Mouse (Mus musculus): Measurements from ENCODE around the gene Ugt1a5.
"Not testable (repeated sequence)": the region's sequence is repeated elsewhere in the genome, so short reads cannot be mapped to it uniquely, and the experiment has no call there.

The Ugt1a5 gene

DNA sequence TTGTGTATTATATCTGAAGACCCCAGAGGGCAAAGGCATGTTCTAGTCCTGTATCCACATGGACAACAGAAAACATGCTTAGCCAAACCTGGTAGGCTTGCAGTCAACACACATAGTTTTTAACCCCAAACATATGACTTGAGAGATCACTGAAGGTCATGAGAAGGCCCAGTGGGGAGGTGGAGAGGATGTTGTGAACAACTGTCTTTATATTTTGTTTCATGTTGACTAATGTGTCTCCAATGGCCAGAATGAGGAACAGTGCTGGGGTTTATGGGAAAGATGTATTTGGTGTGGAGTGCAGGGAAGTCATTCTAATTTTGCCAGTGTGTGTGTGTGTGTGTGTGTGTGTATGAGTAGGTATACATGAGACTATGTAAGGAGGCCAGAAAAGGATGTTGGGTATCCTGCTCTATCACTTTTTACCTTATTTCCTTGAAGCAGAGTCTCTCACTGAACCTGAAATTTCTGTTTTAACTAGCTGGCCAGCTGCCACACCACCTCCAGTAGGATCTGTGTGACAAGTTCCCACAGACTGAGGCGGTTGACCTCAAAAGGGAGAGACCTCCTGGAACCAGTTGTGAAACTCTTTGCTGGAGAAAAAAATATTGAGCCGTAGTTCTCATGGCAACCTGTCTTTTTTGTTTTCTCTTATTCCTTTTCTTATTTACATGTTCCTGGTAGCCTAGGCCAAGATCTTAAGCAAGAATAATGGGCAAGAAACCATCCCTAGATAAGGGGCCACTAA, 58.4 kb downstream of the Ugt1a5 start:
- no peak for DNase-seq (ENCODE audit: low read depth)

DNA sequence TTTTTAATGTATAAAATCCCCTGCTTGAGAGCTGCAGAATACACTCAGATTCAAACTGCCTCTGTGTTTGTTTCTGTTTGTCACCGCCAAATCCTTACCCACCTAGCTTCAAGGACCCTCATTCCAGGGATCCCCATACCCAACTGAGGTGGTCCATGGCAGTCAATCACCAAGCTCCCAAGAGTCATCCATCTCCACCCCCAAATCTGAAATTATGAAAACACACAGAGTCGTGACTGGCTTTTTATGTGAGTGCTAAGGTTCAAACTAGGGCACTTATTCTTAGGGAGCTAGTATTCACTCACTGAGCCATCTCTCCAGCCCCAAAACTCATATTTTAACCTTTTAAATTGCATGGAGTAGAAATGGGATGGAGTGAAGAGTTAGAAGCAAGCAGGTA, 59.5 kb downstream of the Ugt1a5 start:
- not testable (repeated sequence) for DNase-seq (ENCODE audit: low read depth)

DNA sequence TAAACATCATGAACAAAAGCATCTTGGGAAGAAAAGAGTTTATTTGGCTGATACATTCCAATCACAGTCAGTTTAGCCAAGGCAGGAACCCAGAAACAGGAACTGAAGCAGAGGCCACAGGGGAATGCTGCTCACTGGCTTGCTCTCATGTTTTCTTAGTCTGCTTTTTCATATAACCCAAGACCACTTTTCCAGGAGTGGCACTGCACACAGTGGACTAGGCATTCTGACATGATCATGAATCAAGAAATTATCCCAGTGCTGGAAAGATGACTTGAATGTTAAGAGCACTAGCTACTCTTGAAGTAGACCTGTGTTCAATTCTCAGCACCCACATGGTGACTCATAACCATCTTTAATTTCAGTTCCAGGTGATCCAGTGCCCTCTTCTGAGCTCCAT, 59.9 kb downstream of the Ugt1a5 start:
- no peak for DNase-seq (ENCODE audit: low read depth)

DNA sequence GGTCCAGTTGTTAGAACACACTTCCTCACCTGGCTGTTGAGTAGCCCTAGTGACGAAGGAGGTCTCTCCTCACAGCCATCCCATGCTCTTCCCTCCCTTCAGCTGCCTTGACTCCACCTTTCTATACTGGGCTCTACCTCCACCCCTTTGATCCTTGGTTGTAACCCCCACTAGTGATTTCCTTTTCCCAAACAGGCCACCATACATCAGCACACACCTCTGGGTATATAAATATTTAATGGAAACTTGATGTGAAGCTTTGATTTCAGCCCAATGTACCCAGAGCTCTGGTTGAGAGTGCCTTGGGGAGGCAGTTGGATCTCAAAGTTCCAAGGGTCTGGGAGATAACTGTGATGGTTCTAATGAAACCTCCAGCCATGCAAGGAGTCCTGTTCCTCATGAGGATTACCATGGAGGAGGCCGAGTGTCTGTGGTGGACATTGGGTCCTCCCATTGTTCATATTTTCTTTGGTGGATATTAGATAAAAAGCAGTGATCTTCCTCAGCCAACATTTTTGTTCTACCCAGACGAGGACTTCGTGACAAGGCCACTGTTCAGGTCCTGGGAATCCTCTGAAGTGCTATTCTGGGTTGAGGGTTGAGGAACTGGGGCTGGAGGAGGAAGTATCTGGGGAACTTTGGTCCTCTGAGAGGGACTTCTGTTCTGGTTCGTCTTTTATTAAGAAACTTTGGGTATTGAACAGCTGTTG, 61.0 kb downstream of the Ugt1a5 start, which contains the start of gene Mroh2a:
Gene Mroh2a, plus strand, starts transcription at position 317 of the 710 bp plus-strand sequence.
- no peak for DNase-seq (ENCODE audit: low read depth)

DNA sequence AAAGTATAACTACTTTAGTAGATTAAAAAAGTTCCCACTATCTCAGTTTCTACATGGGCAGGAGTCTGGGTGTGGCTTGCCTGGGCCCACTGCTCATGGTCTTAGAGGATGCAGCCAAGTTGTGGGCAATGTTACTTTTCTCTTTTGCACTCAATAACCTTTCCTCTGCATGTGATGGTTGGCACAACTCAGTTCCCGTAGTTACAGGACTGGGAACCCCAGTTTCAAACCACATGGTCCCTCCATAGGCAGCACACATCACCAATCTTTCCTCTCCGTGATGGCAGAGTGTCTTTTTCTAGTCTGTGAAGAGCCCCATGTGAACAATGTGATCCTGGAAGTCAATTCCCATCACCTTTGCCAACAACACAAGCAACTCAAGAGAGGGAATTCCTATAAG, 61.7 kb downstream of the Ugt1a5 start:
- no peak for DNase-seq (ENCODE audit: low read depth)

DNA sequence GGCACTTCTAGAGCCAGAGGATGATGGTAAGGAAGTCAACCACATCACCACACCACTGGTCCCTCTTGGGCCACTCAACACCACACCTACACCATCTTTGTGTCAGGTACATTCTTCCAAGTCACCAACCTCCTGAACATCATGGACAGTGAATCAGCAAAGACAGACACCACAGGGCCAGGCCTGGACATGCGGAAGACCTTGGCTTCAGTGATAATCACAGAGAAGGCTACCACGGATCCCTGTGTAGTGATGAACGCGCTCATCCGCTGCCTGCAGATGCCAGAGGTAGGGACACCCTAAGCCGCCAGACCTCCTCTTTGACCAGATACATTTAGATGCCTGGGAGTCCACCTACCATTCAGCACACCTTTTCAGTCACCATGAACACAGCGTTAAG, 62.3 kb downstream of the Ugt1a5 start:
- DNase-seq (ENCODE audit: low read depth) = no peak

DNA sequence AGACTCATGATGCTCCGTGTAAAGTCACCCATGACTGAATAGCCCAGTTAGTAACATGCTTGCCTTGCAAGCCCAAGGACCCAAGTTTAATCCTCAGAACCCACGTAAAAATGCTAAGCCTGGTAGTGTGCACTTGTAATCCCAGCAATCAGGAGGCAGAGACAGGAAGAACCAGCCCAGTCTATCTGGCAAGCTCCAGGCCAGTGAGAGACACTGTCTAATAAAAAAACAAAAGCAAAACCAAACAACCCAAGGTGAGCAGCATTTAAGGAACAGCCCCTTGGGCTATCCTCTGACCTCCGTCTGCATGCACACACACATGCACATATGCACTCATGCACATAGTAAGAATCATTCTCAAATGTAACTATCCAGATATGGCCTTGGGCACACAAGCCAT, 63.8 kb downstream of the Ugt1a5 start:
- no peak for DNase-seq (ENCODE audit: low read depth)

DNA sequence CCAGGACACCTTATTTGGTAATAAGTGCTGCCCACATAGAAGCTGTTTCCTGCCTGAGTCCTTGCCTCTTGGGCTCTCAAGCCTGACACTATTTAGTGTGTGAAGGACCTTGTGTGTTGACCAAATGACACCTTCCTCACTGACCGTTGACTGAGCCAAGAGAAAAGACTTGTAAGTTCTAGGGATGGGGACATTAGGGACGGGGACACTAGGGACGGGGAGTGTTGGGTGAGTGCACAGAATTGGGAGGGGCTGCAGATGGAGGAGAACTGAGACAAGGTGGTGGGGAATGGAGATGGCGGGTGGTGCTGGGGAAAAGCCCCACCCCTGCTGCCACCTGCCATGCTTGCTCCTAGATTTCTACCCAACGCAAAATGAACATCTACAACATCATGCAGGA, 64.2 kb downstream of the Ugt1a5 start:
- DNase-seq (ENCODE audit: low read depth) = no peak

DNA sequence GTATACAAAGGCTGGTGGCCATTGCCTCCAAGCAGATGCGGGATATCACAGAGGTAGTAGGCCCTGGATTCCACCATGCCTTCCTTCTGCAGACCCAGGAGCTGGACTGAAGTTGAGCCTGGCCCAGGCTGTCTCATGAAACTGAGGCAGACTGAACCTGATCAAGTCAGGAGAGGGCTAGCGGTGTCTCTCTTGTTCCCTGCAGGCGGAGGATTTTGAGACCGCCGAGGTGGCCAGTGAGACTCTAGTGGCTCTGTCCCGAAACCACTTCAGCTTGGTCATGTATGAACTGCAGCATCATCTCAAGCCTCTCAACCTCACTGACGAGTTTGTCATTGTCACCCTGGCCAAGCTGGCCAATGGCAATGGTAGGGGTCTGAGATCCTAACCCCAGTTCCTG, 64.6 kb downstream of the Ugt1a5 start:
- no peak for DNase-seq (ENCODE audit: low read depth)

DNA sequence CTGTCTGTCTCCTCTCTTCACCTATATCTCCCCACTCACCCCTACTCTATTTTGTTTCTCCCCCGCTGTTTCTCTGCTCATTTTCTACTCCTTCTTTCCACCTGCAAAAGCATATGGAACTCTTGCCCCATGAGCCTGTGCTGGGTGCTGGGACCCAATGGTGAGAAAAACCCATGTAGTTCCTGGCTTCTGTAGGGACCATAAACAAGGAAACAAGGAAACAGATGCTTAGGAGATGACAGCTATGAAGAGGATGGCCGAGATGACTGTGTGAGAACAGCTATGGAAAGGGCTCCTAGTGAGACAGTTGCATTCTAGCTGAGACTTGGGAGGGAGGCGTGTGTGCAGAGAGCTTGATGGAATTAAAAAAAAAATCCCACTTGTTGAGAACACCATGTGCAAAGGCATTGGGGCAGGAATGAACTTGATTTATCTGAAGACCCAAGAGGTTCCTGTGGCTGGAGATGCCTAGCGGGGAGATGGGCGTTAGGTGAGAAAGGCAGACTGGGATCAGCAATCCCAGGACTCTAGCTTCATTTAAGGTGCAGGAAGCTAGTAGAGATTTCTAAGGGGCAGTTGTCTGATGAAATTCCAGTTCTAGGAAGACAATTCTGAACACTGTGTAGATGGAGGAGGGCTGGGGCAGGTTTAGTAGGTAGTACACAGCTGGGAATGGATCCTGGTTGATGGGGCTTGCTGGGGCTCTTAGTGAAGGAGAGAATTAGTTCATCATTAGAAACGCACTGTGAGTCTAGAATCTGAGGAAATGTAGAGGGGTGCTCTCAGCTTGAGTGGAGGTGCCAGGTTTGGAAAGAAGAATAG, 65.4 kb downstream of the Ugt1a5 start:
- no peak for DNase-seq (ENCODE audit: low read depth)

DNA sequence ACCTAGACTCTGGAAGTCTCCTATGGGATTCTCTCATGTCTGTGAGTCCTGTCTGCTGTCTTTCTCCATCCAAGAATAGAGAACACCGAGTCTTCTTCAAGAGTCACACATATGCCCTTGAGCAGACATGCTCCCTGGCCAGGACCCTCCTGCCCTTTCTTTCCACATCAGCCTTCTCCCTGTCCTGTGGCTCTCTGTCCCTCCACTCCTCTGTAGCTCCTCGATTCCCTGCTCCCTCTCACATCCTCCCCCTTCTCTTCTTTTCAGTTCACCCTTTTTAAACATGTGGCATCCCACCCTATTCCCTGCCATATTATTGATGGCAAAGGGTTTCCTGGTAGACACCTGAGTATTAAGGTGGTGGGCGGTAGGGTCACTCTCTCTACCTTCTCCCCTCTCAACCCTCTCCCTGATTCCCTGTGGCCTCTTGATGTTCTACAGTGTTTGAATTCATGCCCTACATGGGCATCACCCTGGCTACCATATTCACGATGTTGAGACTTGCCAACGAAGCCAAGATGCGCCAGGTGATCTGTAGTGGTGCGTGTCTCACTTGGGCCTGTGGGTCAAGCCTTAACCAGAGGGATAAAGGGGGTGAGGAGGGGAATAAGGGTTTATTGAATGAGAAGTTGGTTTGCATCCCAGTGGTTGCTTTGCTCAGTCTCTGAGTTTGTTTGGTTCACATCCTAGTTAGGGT, 66.1 kb downstream of the Ugt1a5 start:
- DNase-seq (ENCODE audit: low read depth) = no peak

DNA sequence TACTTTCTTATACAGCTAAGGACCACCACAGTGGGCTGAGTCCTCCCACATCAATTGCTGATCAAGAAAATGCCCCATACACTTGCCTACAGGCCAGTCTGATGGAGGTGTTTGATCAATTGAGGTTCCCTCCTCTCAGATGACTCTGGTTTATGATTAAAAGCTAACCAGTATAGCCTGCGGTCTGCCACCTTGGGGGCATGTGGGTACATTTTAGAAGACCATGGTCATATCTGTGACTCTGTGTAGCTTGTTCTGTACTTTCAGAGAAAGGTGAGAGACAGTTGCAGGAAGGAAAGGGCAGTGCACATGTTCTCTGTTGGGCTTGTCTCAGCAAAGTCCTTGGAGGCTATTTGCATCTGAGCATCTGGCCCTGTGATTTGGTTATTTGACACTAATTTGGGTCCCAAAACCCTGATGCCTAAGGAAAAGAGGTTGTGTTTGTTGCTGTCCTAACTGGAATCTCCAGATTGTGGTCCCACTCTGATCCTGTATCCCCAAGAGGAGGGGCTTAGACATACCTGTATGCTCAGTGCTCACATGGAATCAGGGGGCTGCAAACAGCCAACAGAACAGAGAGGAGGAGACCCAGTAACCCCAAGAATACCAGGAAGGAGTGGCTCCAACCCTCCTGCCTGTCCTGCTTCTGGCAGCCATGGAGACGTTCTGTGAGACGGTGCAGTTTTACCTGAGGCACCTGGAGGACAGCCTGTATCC, 67.0 kb downstream of the Ugt1a5 start:
- no peak for DNase-seq (ENCODE audit: low read depth)

DNA sequence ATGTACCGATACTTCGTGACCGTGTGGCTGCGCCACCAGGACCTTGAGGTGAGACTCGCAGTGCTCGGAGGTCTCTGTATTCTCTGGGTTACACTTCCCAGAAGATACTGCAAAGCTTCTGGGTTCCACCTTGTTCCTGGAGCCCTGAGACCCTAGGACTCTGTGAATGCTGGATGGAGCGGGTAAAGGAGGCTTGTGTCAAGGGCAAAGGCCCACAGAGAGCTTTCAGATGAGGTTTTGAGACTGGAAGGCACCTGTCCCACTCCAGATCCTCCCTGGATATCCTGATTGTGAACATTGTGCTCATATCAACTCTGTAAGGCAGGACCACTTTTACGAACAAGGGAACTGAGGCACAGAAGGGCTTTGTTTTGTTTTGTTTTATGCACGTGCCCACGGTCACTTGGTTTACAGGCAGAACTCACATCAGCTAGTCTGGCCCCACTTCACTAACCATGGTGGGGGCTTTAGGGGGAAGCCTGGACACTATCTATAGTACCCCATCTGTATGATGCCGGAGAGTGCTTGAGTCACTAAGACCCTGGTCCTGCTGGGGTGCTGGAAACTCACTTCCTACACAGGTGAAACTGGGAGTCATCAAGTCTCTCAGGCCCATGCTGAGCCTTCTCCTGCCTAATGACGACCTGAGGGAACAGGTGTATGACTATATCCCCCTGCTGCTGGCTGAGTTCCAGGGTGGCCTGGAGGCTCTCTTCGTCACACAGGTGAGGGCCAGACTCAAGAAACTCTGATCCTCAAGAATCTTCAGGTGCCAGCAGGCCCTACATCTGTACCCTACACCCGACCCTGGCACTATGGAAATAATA, 67.8 kb downstream of the Ugt1a5 start:
- no peak for DNase-seq (ENCODE audit: low read depth)

DNA sequence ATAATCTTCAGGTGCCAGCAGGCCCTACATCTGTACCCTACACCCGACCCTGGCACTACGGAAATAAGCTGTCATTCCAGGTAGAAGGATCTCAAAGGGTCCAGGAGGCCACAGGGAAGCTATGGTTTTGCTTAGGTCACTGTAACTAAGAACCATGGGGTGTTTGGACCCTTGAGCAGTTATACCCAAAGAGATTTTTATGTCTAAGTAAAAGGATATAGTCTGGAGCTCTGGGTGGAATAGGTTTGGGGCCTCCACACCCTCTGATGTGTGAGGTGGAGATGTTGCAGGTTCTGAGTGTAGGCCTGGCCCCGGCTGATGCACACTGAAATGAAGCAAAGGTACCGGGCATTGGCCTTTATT, 68.4 kb downstream of the Ugt1a5 start:
- DNase-seq (ENCODE audit: low read depth) = no peak

DNA sequence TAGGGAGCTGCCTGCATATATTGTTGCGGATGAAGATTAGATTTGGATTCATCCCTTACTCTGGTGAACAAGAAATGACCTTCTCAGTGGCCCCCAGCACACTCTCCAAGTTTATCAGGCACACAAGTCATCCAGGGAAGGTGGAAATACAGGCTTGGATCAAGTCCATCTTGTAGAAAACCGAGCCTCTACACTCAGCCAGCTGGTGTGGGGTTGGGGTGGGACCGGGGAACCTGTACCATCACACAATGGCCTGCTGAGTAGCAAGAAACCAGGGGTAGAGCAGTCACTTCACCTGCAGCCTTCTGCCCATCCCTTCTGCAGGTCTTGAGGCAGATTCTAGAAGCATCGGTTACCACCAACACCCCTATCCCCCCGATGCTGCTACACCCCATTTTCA, 68.8 kb downstream of the Ugt1a5 start:
- no peak for DNase-seq (ENCODE audit: low read depth)

DNA sequence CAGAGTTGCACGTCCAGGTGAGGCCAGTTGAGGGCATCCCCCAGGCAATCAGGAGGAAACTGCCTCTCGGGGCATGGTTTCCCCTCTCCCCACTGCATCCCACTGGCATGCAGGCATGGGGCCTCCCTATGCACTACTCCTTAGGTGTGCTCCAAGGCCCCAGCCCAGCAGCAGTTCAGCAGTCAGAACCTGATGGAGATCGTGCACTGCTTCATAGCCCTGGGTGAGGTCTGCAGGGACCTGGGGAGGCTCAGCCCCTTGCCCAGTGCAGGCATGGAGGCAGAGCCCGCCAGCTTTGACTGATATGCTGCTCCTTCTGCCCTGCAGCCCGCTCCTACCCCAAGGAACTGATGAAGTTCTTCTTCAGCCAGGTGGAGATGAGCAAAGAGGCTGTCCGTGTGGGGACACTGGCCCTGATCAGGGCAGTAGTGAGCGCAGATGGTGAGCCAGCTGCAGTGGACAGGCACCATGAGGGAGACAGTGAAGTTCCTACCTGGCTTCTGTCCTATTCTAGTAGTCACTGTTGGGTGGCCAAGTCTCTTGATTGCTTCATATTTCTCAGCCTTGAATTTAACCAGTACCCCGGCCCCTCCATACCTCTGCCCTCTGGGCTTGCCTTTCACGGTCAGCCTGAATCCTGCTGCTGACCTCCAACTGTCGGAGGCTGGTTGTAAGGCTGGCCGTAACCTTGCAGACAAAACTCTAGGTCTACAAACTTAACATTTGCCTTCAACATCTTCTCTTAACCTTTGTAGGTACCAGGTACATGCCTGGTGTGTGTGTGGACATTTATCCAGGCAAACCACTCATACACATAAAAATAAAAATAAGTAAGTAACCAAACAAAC, 69.5 kb downstream of the Ugt1a5 start:
- no peak for DNase-seq (ENCODE audit: low read depth)

DNA sequence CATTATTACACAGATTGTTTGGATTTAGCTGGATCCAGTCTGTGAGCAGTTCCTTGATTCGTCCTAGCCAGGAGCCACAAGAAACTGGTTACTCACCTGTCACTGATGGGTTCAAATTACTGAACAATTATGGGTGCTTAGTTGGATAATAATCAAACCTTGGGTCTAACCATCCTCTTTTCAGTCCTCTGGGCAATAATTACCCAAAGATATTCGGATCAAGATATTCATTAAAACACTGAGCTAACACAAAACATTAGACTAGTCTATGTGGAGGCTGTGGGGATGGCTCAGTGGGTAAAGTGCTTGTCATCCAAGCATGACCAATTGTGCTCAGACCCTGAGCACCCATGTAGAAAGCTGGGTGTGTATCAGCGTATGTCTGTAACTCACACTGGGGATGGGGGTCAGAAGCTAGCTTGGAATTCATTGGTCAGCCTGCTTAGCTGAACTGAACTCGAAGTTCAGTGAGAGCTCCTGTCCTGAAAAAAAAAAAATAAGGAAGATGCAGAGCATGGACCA, 70.1 kb downstream of the Ugt1a5 start:
- no peak for DNase-seq (ENCODE audit: low read depth)

DNA sequence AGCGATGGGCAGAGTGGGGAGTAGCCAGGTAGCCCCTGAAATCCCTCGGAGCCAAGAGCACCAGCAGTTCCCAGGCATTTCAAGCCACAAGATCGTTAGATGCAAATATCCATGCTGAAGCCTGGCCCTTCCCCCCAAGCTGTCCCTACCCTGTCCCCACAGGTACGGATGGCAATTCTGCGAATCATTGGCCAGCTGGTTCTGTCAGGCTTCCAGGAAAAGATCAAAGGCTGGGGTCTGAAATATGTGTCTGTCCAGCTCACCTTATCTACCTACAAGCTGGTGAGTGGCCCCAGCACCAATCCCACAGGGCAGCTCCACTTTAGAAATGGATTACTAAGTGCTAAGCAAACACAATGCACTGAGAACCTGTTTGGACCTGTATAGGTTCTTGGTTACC, 71.5 kb downstream of the Ugt1a5 start:
- no peak for DNase-seq (ENCODE audit: low read depth)

DNA sequence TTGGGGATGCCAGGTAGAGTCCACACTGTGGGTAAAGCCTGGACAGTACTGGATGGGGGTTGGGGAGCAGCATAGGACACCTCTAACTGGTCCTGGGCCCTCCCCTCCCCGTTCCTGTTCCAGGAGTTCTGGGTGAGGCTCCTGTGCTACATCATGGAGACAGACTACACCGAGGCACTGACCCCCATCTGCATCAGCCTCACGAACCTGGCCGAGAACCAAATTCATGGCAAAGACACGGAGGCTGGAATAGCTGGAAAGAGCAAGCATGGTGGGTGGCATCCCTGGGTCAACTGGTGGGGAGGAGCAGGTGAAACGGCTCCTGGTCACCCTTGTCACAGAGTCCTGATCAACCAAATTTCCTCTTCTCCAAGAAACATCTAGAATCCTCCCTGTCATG, 73.0 kb downstream of the Ugt1a5 start:
- no peak for DNase-seq (ENCODE audit: low read depth)

DNA sequence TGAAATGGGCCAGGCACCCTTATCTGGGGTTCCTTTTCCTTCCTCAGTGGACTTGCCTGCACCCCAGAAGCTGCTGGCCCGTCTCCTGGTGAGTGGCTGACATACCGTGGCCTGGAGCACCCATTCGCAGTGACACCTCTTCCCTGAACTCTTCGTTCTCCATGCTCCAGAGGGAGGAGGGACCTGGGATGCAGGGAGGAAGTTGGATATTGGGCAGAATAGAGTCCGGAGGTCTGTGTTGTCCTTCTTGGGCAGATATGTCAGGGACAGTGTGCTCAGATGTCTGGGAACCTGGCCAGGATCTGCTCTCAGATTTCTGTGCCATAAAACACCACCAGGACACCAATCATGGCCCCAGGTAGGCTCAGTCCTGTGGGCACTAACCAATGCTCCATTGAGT, 74.3 kb downstream of the Ugt1a5 start:
- DNase-seq (ENCODE audit: low read depth) = no peak

Measured in NIH3T3 (cell line).